Mouse (Mus musculus): ENCODE measurements at regions not wholly inside any gene's neighbourhood (a gene's known extent, or its start where the extent isn't known, plus 50 kb on each side); places are given as distances from the start of the nearest gene placed in this dataset.

DNA sequence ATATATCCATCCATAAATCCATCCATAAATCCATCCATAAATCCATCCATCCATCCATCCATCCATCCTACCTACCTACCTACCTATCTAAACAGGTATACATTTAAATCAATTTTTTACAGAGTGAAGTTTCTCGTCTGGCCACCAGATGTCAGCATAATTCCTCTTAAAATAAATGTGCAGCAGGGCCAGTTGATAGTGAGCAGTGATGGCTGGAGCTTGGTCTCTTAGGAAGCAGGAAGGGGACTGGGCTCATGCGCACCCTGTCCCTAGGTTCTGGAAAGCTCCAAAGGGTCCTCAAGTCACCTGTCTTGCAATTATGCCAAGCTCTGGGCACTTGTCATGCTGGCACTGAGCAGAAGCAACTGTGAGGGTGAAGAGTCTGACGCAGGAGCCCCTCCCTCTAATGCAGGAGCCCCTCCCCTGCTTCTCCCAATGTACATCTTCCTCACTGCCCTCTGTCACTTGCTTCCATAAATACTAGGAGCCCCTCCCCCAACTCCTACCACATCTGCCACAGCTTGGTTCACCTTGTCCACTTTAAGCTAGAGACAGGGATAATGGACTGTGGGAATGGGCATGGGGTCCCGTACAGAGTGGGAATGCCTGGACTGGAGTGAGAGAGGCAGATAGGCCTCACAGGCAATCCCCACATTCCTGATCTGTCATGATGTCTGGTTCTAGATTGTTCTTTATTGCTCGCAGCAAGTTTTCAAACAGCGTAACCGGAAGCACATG is 116.9 kb downstream of the Tex29 start:
- Histone ChIP-seq H3K36me3 (replicated peaks in 1 of 2; ENCODE audit: control insufficient read depth in 1 of 2, insufficient read depth in 1 of 2, low read length in 1 of 2) (no peaks in the 10 kb centered on the region), H3K27ac (ENCODE audit: insufficient read depth, low read depth) (no peak overlapping the region), H3K9me3 (replicated peaks; ENCODE audit: low read length) (no peaks in the 10 kb centered on the region), H3K4me3 (replicated peaks in 1 of 3; ENCODE audit: low read depth in 2 of 3, low read length in 2 of 3, poor library complexity in 1 of 3) (no peak overlapping the region), H3K4me1 (ENCODE audit: control insufficient read depth in 1 of 2, insufficient read depth in 2 of 2) (no peaks in the 10 kb centered on the region), H3K9ac (ENCODE audit: insufficient read depth, low read depth) (no peak overlapping the region), H3K4me2 (ENCODE audit: insufficient read depth, low read depth, poor library complexity, severe bottlenecking) (no peak overlapping the region), H3K27me3 (replicated peaks) (peaks cover 56% of the 10 kb centered on the region), H3K79me2 (replicated peaks; ENCODE audit: control insufficient read depth, extremely low read depth, insufficient read depth, poor library complexity, severe bottlenecking) (no peaks in the 10 kb centered on the region)
- dilution Hi-C loops (cut with MboI; ENCODE audit: extremely low pct_ligation_motif_present, extremely low pct_unique_long_range_greater_than_20kb, low sequenced_read_pairs): no loop called here
- in situ Hi-C loops (cut with MboI; ENCODE audit: low pct_ligation_motif_present, low pct_unique_long_range_greater_than_20kb, low sequenced_read_pairs): loop anchor here (25.0 kb wide), 1 partner anchor 605 kb away; the partner anchor contains the start of gene Spaca7
- DNase-seq (ENCODE audit: extremely low read depth): peak; percentile 24
- TF ChIP-seq GABPA (IDR thresholded peaks at IDR 0.05; ENCODE audit: insufficient replicate concordance, low read depth, low read length) (no peak), RAD21 (IDR thresholded peaks at IDR 0.05; ENCODE audit: low read depth, low read length) (peak; percentile 77), CTCF (conservative IDR thresholded peaks at IDR 0.05 in 1 of 2, IDR thresholded peaks at IDR 0.05 in 1 of 2; ENCODE audit: low read depth in 2 of 2, low read length in 2 of 2) (peak; percentile 7 to 79; a peak in 2 of 4 replicates), ZC3H11A (IDR thresholded peaks at IDR 0.05; ENCODE audit: low read depth, low read length) (peak; percentile 36; the same call in 1 of the 2 replicates), SMC3 (IDR thresholded peaks at IDR 0.05; ENCODE audit: low read depth, low read length) (peak; percentile 83), EP300 (IDR thresholded peaks at IDR 0.05; ENCODE audit: low read length) (no peak), ZNF384 (IDR thresholded peaks at IDR 0.05; ENCODE audit: low read depth, low read length) (peak; percentile 27; the same call in 1 of the 2 replicates)

DNA sequence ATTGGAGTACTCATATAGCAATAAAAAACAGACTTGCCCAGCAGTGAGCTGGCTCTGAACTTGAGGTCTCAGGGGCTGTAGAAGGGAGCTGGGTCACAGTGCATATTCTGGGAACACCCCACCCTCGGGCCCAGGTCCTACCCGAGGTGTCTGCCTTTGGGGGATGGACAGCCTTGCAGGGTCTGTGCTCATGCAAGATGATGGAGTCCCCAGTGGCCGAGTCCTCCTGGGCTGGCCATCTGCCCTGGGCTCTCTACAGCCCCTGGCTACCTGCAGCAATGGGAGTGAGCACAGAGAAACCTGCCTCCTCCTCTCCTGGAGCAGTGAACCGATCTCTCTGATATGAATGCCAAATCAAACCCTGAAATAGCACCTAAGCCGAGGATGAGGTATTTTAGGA is 117.9 kb downstream of the Tex29 start:
- in situ Hi-C loops (cut with MboI; ENCODE audit: low pct_ligation_motif_present, low pct_unique_long_range_greater_than_20kb, low sequenced_read_pairs): loop anchor here (25.0 kb wide), 1 partner anchor 604 kb away; the partner anchor contains the start of gene Spaca7
- no peaks in the 10 kb centered on the region for H3K9me3 ChIP-seq (replicated peaks; ENCODE audit: low read length)

GRCm38 (mm10) chr8:11959466-11959865 is 119.2 kb downstream of the Tex29 start:
- H3K79me2 ChIP-seq (replicated peaks; ENCODE audit: control insufficient read depth, extremely low read depth, insufficient read depth, poor library complexity, severe bottlenecking): no peaks in the 10 kb centered on the region
- no peak overlapping the region for H3K9ac ChIP-seq (ENCODE audit: insufficient read depth, low read depth)
- no peaks in the 10 kb centered on the region for H3K36me3 ChIP-seq (replicated peaks in 1 of 2; ENCODE audit: control insufficient read depth in 1 of 2, insufficient read depth in 1 of 2, low read length in 1 of 2)
- DNase-seq (ENCODE audit: extremely low read depth): peak; percentile 4
- no peak overlapping the region for H3K4me2 ChIP-seq (ENCODE audit: insufficient read depth, low read depth, poor library complexity, severe bottlenecking)
- no peaks in the 10 kb centered on the region for H3K9me3 ChIP-seq (replicated peaks; ENCODE audit: low read length)
- in situ Hi-C loops (cut with MboI; ENCODE audit: low pct_ligation_motif_present, low pct_unique_long_range_greater_than_20kb, low sequenced_read_pairs): loop anchor here (25.0 kb wide), 1 partner anchor 603 kb away; the partner anchor contains the start of gene Spaca7
- dilution Hi-C loops (cut with MboI; ENCODE audit: extremely low pct_ligation_motif_present, extremely low pct_unique_long_range_greater_than_20kb, low sequenced_read_pairs): no loop called here
- TF ChIP-seq CHD2 (IDR thresholded peaks at IDR 0.05; ENCODE audit: low read length) (no peak), NRF1 (IDR thresholded peaks at IDR 0.05; ENCODE audit: low read depth, low read length) (peak; percentile 35; the same call in 1 of the 2 replicates), BHLHE40 (IDR thresholded peaks at IDR 0.05; ENCODE audit: low read depth, low read length) (no peak), SIN3A (IDR thresholded peaks at IDR 0.05; ENCODE audit: low read length) (no peak), HCFC1 (IDR thresholded peaks at IDR 0.05; ENCODE audit: low read depth, low read length) (peak; percentile 79), ELF1 (IDR thresholded peaks at IDR 0.05; ENCODE audit: low read depth, low read length) (no peak), MXI1 (IDR thresholded peaks at IDR 0.05; ENCODE audit: low read depth, low read length) (no peak), UBTF (IDR thresholded peaks at IDR 0.05; ENCODE audit: low read depth, low read length) (no peak)
- H3K4me3 ChIP-seq (replicated peaks in 1 of 3; ENCODE audit: low read depth in 2 of 3, low read length in 2 of 3, poor library complexity in 1 of 3): no peak overlapping the region
- no peaks in the 10 kb centered on the region for H3K4me1 ChIP-seq (ENCODE audit: control insufficient read depth in 1 of 2, insufficient read depth in 2 of 2)
- no peak overlapping the region for H3K27ac ChIP-seq (ENCODE audit: insufficient read depth, low read depth)
- H3K27me3 ChIP-seq (replicated peaks): peaks cover 68% of the 10 kb centered on the region

More for the DNA sequence above, 117.9 kb downstream of the Tex29 start:
- DNase-seq (ENCODE audit: extremely low read depth): no peak
- TF ChIP-seq PAX5 (IDR thresholded peaks at IDR 0.05; ENCODE audit: low read length) (no peak), JUND (conservative IDR thresholded peaks at IDR 0.05; ENCODE audit: low read depth, low read length) (no peak), ELF1 (IDR thresholded peaks at IDR 0.05; ENCODE audit: low read depth, low read length) (no peak)
- H3K4me2 ChIP-seq (ENCODE audit: insufficient read depth, low read depth, poor library complexity, severe bottlenecking): no peak overlapping the region
- no peaks in the 10 kb centered on the region for H3K79me2 ChIP-seq (replicated peaks; ENCODE audit: control insufficient read depth, extremely low read depth, insufficient read depth, poor library complexity, severe bottlenecking)
- H3K27me3 ChIP-seq (replicated peaks): peaks cover 64% of the 10 kb centered on the region
- H3K9ac ChIP-seq (ENCODE audit: insufficient read depth, low read depth): no peak overlapping the region
- no peak overlapping the region for H3K4me3 ChIP-seq (replicated peaks in 1 of 3; ENCODE audit: low read depth in 2 of 3, low read length in 2 of 3, poor library complexity in 1 of 3)
- no peak overlapping the region for H3K27ac ChIP-seq (ENCODE audit: insufficient read depth, low read depth)
- dilution Hi-C loops (cut with MboI; ENCODE audit: extremely low pct_ligation_motif_present, extremely low pct_unique_long_range_greater_than_20kb, low sequenced_read_pairs): no loop called here
- H3K4me1 ChIP-seq (ENCODE audit: control insufficient read depth in 1 of 2, insufficient read depth in 2 of 2): no peaks in the 10 kb centered on the region
- no peaks in the 10 kb centered on the region for H3K36me3 ChIP-seq (replicated peaks in 1 of 2; ENCODE audit: control insufficient read depth in 1 of 2, insufficient read depth in 1 of 2, low read length in 1 of 2)
